Mouse (Mus musculus) activated CD4-positive, CD25-positive, alpha-beta regulatory T cell, adult 9 weeks (primary cell): ENCODE data around the gene Ccnyl1. TPM values are rescaled to one million over a fixed set of nuclear protein-coding genes. Genes with fewer than 3 reads are reported as not detected.

Source experiments
- polyA plus RNA-seq: library from polyadenylated mRNA; unstranded; fragments of 100-300 nt; shearing (Covaris generic); gene quantifications from one replicate; pipeline ENCODE4 v1.2.1, GENCODE M21; 2017

Ccnyl1 gene
- 0.43 TPM for polyA plus RNA-seq

DNA sequence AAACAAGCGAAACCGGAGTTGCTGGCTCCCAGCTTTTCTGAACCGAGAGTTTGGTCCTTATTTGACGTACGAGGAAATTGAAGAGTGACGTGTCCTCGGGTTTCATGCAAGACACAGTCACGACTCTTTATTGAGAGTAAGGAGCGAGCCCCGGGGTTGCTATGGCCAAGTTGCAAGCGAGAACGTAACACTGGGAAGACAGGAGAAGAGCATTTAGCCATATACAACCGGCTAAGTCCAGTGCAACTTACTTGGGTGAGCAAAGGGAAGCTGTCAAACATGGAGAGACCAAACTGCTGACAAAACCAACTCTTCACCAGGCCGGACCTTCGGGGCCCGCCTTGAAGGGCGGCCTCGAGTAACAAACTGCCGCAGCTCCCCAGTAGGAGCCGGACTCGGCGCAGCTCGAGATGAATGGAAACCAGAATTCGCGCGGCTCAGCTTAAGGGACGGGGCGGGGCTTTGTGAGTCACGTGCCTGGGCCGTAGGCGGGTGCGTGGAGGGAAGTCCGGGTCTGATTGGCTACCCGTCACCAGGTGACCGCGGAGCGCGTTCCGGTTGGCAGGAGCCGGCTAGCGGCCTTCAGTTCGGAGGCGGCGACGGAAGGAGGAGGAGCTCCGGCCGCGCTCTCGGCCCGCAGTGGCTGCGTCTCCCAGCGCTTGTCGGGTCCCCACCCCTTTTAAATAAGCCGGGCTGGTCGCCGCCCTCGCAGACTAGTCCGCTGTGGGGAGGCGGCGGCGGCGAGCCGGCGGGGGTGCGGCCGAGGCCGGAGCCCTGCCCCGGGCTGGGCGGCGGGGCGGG, at the start of gene Ccnyl1:
Ccnyl1 (plus strand) TSS at position 243 of the 801 bp plus-strand sequence.

DNA sequence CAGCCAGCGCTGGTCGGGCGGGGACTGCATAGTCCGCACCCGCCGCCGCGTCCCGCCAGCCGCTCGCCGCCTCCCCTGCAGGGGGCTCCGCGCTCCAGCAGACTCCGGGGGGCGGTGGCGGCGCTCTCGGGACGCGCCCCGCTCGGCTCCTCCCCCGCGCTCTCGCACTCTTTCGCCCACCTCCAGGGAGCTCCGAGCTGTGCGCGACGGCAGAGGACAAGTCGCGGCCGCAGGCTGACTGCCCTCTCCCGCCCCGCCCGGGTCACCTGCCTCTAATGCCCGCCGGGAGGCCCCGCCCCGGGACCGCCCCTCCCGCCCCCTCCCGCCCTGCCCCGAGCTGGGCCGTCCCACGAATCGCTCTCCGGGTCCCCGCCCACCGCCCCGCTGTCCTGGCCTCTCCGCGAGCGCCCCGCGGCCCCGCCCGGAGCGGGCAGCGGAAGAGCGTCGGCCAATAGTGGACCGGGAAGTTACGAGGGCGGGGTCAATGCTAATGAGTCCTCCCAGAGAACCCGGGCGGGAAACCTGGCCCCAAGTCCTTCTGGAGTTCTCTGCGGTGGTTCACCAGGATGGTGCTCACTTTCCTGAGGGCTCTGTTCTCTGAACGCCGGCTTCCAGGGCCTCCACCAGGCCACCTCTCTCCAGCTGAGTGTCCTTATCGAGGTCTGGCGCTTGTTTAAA, 47.4 kb downstream of the Ccnyl1 start, which contains the start of gene Fzd5:
Fzd5 (minus strand) TSS at position 250 of the 678 bp plus-strand sequence.

Other genes with a start within 250 kb of the Ccnyl1 start
- gene Creb1, start 157.8 kb upstream of the Ccnyl1 start, polyA plus RNA-seq = 105 TPM
- gene Mettl21a, start 73.2 kb upstream of the Ccnyl1 start, polyA plus RNA-seq = 28.3 TPM
- 0.11 TPM for gene Fzd5, start 47.3 kb downstream of the Ccnyl1 start, polyA plus RNA-seq